Mouse (Mus musculus): ENCODE measurements around the gene Fam13a. TPM values are rescaled to one million over a fixed set of nuclear protein-coding genes. Genes with fewer than 3 reads are reported as not detected.

Gene Fam13a
- polyA plus RNA-seq (2012) = not detected in 2 replicates

- Histone ChIP-seq H3K36me3 (ENCODE audit: control insufficient read depth) (no peaks in the 10 kb centered on the region), H3K4me1 (ENCODE audit: control insufficient read depth) (peaks cover 6% of the 10 kb centered on the region), H3K27me3 (ENCODE audit: control insufficient read depth) (no peaks in the 10 kb centered on the region), H3K4me3 (replicated peaks) (peak within 1 kb of the TSS; percentile 56), H3K9me3 (ENCODE audit: control insufficient read depth, low read length) (no peaks in the 10 kb centered on the region)
- no peak for TF ChIP-seq TAL1 (IDR thresholded peaks at IDR 0.05; ENCODE audit: low read length)
- TF ChIP-seq GATA1 (IDR thresholded peaks at IDR 0.05; ENCODE audit: low read length) = no peak
These were observed at the start of gene Fam13a for GRCm38 (mm10) chr6:59024164-59024724. Gene Fam13a (minus strand): TSS chr6:59024549.

GRCm38 (mm10) chr6:59072096-59073060 lies 48.0 kb upstream of the Fam13a start:
- Histone ChIP-seq H3K9me3 (ENCODE audit: control insufficient read depth, low read length) (peaks cover 25% of the 10 kb centered on the region), H3K4me1 (ENCODE audit: control insufficient read depth) (no peaks in the 10 kb centered on the region), H3K27me3 (ENCODE audit: control insufficient read depth) (no peaks in the 10 kb centered on the region), H3K4me3 (replicated peaks) (no peak overlapping the region), H3K36me3 (ENCODE audit: control insufficient read depth) (no peaks in the 10 kb centered on the region)
- TF ChIP-seq GATA1 (IDR thresholded peaks at IDR 0.05; ENCODE audit: low read length) (no peak), TAL1 (IDR thresholded peaks at IDR 0.05; ENCODE audit: low read length) (no peak)

GRCm38 (mm10) chr6:59071691-59072090 lies 47.3 kb upstream of the Fam13a start:
- Histone ChIP-seq H3K36me3 (ENCODE audit: control insufficient read depth) (no peaks in the 10 kb centered on the region), H3K27me3 (ENCODE audit: control insufficient read depth) (no peaks in the 10 kb centered on the region), H3K4me3 (replicated peaks) (no peak overlapping the region), H3K4me1 (ENCODE audit: control insufficient read depth) (no peaks in the 10 kb centered on the region), H3K9me3 (ENCODE audit: control insufficient read depth, low read length) (peaks cover 25% of the 10 kb centered on the region)
- TF ChIP-seq GATA1 (IDR thresholded peaks at IDR 0.05; ENCODE audit: low read length) = no peak
- no peak for TF ChIP-seq TAL1 (IDR thresholded peaks at IDR 0.05; ENCODE audit: low read length)

DNA sequence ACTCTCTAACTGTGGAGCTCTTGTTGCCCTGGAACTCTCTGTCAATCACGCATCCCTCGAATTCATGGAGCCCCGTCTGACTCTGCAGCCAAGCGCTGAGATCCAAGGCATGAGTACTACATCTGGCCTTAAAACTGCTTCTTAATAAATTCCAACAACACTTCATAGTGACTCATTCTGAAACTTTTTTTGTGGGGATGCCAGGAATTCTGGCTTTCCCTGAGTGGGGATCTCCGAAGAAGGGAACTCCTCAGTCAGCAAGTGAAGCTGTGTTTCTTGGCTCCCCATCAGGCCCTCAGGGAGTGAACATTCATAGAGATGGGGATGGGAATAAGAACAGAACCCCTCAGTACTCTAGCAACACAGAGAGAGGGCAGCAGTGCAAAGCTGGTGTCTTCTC lies 43.8 kb upstream of the Fam13a start:
- Histone ChIP-seq H3K27me3 (ENCODE audit: control insufficient read depth) (no peaks in the 10 kb centered on the region), H3K4me3 (replicated peaks) (no peak overlapping the region), H3K36me3 (ENCODE audit: control insufficient read depth) (no peaks in the 10 kb centered on the region), H3K4me1 (ENCODE audit: control insufficient read depth) (no peaks in the 10 kb centered on the region), H3K9me3 (ENCODE audit: control insufficient read depth, low read length) (peaks cover 1% of the 10 kb centered on the region)
- no peak for TF ChIP-seq GATA1 (IDR thresholded peaks at IDR 0.05; ENCODE audit: low read length)
- no peak for TF ChIP-seq TAL1 (IDR thresholded peaks at IDR 0.05; ENCODE audit: low read length)

DNA sequence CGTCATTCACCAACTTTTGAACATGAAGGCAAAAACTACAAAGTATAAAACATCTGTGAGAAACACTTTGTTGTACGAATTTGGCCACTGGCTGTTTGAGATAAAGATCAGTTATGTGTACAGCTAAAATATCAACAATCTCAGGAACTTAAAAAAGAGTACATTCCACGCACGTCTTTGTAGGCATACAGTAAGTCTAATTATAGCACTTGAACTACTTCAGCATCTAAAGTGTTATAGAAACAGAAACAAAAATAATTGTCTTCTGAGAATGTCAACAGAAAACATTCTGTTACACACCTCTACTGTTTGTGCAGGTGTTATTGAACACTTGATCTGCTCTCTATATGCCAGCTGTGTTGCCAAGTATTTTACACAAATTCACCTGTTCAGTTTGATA lies 40.1 kb upstream of the Fam13a start:
- Histone ChIP-seq H3K4me1 (ENCODE audit: control insufficient read depth) (no peaks in the 10 kb centered on the region), H3K27me3 (ENCODE audit: control insufficient read depth) (no peaks in the 10 kb centered on the region), H3K36me3 (ENCODE audit: control insufficient read depth) (no peaks in the 10 kb centered on the region), H3K9me3 (ENCODE audit: control insufficient read depth, low read length) (no peaks in the 10 kb centered on the region), H3K4me3 (replicated peaks) (no peak overlapping the region)
- TF ChIP-seq TAL1 (IDR thresholded peaks at IDR 0.05; ENCODE audit: low read length) (no peak), GATA1 (IDR thresholded peaks at IDR 0.05; ENCODE audit: low read length) (no peak)

GRCm38 (mm10) chr6:59053232-59053631 lies 28.9 kb upstream of the Fam13a start:
- H3K36me3 ChIP-seq (ENCODE audit: control insufficient read depth) = no peaks in the 10 kb centered on the region
- no peak overlapping the region for H3K4me3 ChIP-seq (replicated peaks)
- H3K4me1 ChIP-seq (ENCODE audit: control insufficient read depth) = no peaks in the 10 kb centered on the region
- H3K27me3 ChIP-seq (ENCODE audit: control insufficient read depth) = no peaks in the 10 kb centered on the region
- no peaks in the 10 kb centered on the region for H3K9me3 ChIP-seq (ENCODE audit: control insufficient read depth, low read length)
- TF ChIP-seq TAL1 (IDR thresholded peaks at IDR 0.05; ENCODE audit: low read length) = no peak
- TF ChIP-seq GATA1 (IDR thresholded peaks at IDR 0.05; ENCODE audit: low read length) = no peak

DNA sequence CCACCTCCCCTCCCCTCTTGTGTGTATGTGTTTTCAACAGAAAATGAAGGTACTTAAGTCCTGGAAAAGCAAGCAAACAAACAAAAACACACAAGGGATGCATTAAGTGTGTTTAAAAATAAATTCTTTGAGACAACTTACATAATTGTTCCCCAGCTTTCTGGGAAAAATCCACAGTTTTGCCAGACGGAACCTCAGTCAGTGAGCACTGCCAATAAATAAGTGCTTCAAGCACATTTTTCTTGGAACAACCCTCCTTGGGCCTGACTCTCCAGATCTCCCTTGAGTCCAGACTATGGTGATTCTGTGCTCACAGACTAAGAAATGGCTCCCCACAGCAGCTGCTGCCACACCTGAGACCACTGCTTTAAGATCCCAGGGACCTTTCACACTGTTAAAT lies 15.4 kb upstream of the Fam13a start:
- TF ChIP-seq TAL1 (IDR thresholded peaks at IDR 0.05; ENCODE audit: low read length) (no peak), GATA1 (IDR thresholded peaks at IDR 0.05; ENCODE audit: low read length) (no peak)
- Histone ChIP-seq H3K9me3 (ENCODE audit: control insufficient read depth, low read length) (no peaks in the 10 kb centered on the region), H3K4me1 (ENCODE audit: control insufficient read depth) (no peaks in the 10 kb centered on the region), H3K36me3 (ENCODE audit: control insufficient read depth) (no peaks in the 10 kb centered on the region), H3K27me3 (ENCODE audit: control insufficient read depth) (no peaks in the 10 kb centered on the region), H3K4me3 (replicated peaks) (no peak overlapping the region)

- TF ChIP-seq TAL1 (IDR thresholded peaks at IDR 0.05; ENCODE audit: low read length) = no peak
- no peak for TF ChIP-seq GATA1 (IDR thresholded peaks at IDR 0.05; ENCODE audit: low read length)
These were observed 8.4 kb upstream of the Fam13a start for GRCm38 (mm10) chr6:59032748-59033147.

DNA sequence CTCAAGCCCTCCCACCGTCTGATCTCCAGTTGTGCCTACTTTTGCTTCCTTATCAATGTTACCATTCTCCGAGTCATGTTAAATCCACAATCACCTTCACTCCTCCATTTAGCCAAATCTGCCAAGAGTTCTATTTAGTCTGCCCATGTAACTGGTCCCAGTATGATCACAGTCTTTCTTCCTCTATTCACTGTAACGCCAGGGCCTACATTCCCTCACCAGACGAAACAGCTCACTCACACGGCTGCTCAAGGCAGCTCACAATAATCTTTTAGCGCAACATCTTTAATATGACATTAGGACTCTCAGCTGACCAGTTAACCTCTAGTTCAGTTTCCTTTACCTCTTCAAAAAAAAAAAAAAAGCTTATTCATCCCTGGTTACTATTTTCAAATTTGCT lies 7.2 kb upstream of the Fam13a start:
- no peaks in the 10 kb centered on the region for H3K9me3 ChIP-seq (ENCODE audit: control insufficient read depth, low read length)
- H3K27me3 ChIP-seq (ENCODE audit: control insufficient read depth) = no peaks in the 10 kb centered on the region
- H3K36me3 ChIP-seq (ENCODE audit: control insufficient read depth) = no peaks in the 10 kb centered on the region
- H3K4me3 ChIP-seq (replicated peaks) = no peak overlapping the region
- no peaks in the 10 kb centered on the region for H3K4me1 ChIP-seq (ENCODE audit: control insufficient read depth)
- TF ChIP-seq TAL1 (IDR thresholded peaks at IDR 0.05; ENCODE audit: low read length) (no peak), GATA1 (IDR thresholded peaks at IDR 0.05; ENCODE audit: low read length) (no peak)

More at GRCm38 (mm10) chr6:59032748-59033147, 8.4 kb upstream of the Fam13a start:
- Histone ChIP-seq H3K9me3 (ENCODE audit: control insufficient read depth, low read length) (no peaks in the 10 kb centered on the region), H3K27me3 (ENCODE audit: control insufficient read depth) (no peaks in the 10 kb centered on the region), H3K36me3 (ENCODE audit: control insufficient read depth) (no peaks in the 10 kb centered on the region), H3K4me3 (replicated peaks) (no peak overlapping the region), H3K4me1 (ENCODE audit: control insufficient read depth) (no peaks in the 10 kb centered on the region)

Measured in erythroblast, embryonic 14.5 days (primary cell).